Mouse (Mus musculus) lung, embryonic 16.5 days (tissue): Measurements from ENCODE around the gene Anxa3. TPM values are rescaled to one million over a fixed set of nuclear protein-coding genes. Genes with fewer than 3 reads are reported as not detected.

ENCODE experiments used
- ATAC-seq: fragments of 200-750 bp; cut with Nextera tagmentation; 2 replicates; pipeline ENCODE4 v1.8.0; 2017; ENCODE audit warnings: low read depth, mild to moderate bottlenecking, moderate library complexity
- H3K27ac ChIP-seq: fragments of 300-500 bp; sonication (generic); 2 replicates; pipeline ENCODE4 v1.5.1; 2014; ENCODE audit warnings: mild to moderate bottlenecking, control low read depth, low read length
- H3K27me3 ChIP-seq: fragments of 300-500 bp; sonication (generic); 2 replicates; pipeline ENCODE4 v1.6.1; 2014; ENCODE audit warnings: low read depth, low read length, mixed read lengths; ENCODE audit not compliant: control insufficient read depth, insufficient read depth
- H3K36me3 ChIP-seq: fragments of 300-500 bp; sonication (generic); 2 replicates; pipeline ENCODE4 v1.6.1; 2014; ENCODE audit warnings: low read length; ENCODE audit not compliant: control insufficient read depth, insufficient read depth
- H3K4me1 ChIP-seq: fragments of 300-500 bp; sonication (generic); replicated peaks from 2 replicates; pipeline ENCODE4 v1.6.1; 2014; ENCODE audit warnings: low read length, mixed read lengths; ENCODE audit not compliant: control insufficient read depth, insufficient read depth
- H3K4me2 ChIP-seq: fragments of 300-500 bp; sonication (generic); 2 replicates; pipeline ENCODE4 v1.6.1; 2014; ENCODE audit warnings: low read depth, low read length, control low read depth
- H3K4me3 ChIP-seq: fragments of 300-500 bp; sonication (generic); 2 replicates; pipeline ENCODE4 v1.5.1; 2014; ENCODE audit warnings: mild to moderate bottlenecking, low read length, control low read depth
- H3K9ac ChIP-seq: fragments of 300-500 bp; sonication (generic); 2 replicates; pipeline ENCODE4 v1.6.1; 2014; ENCODE audit warnings: low read length, control low read depth
- H3K9me3 ChIP-seq: fragments of 300-500 bp; sonication (generic); 2 replicates; pipeline ENCODE4 v1.6.1; 2016; ENCODE audit warnings: low read length; ENCODE audit not compliant: control insufficient read depth
- WGBS: fragments of 180-500 bp; shearing (Covaris S2); extraction: QIAGEN DNeasy Blood & Tissue Kit; methylation state at CpG from one replicate; pipeline ENCODE4 v1.1.7; 2014; 5-methylcytosine and 5-hydroxymethylcytosine counted together
- polyA plus RNA-seq: library from polyadenylated mRNA; unstranded; fragments of >200 nt; fragmentation: Nextera tagmentation; extraction: Ambion mirVana; gene quantifications from 2 replicates; pipeline ENCODE4 v1.2.1, GENCODE M21; 2015

Gene Anxa3
- polyA plus RNA-seq, 1 experiment from 2014 or later = 95.7 TPM

- Histone ChIP-seq H3K4me3 (no peak overlapping the region), H3K36me3 (no peaks in the 10 kb centered on the region)
- 58% methylated on average over 5 of the region's 5 CpGs for WGBS
Observed at GRCm38 (mm10) chr5:96890367-96890766, 97.2 kb downstream of the Anxa3 start.

More at GRCm38 (mm10) chr5:96890367-96890766, 97.2 kb downstream of the Anxa3 start:
- Histone ChIP-seq H3K4me1 (no peaks in the 10 kb centered on the region), H3K27ac (no peak overlapping the region), H3K27me3 (no peaks in the 10 kb centered on the region), H3K9me3 (no peaks in the 10 kb centered on the region), H3K4me2 (no peak overlapping the region), H3K9ac (no peak overlapping the region)
- no peak for ATAC-seq

Other genes with a start within 250 kb of the Anxa3 start
- 9.7 and 11.5 TPM in 2 replicates for gene Bmp2k, start 204.3 kb downstream of the Anxa3 start, polyA plus RNA-seq